Mouse (Mus musculus) brown adipose tissue, adult 24 weeks (tissue): ENCODE results near the gene Hapln1. TPM values are rescaled to one million over a fixed set of nuclear protein-coding genes. Genes with fewer than 3 reads are reported as not detected.

Experiments used
- H3K27ac ChIP-seq: fragments of 200-500 bp; replicated peaks from 2 replicates; pipeline ENCODE4 v1.5.1; 2012; ENCODE audit warnings: low read depth, mild to moderate bottlenecking, low read length
- H3K4me1 ChIP-seq: fragments of 200-500 bp; 2 replicates; pipeline ENCODE4 v1.6.1; 2012; ENCODE audit warnings: low read length, mixed read lengths; ENCODE audit not compliant: control insufficient read depth, insufficient read depth, insufficient read length
- H3K4me3 ChIP-seq: fragments of 200-500 bp; 2 replicates; pipeline ENCODE4 v1.5.1; 2012; ENCODE audit warnings: low read depth, mild to moderate bottlenecking, low read length, moderate library complexity; ENCODE audit not compliant: insufficient read depth
- polyA plus RNA-seq: library from polyadenylated mRNA; stranded (reverse); fragments of >200 nt; gene quantifications from 2 replicates; pipeline ENCODE4 v1.2.4, GENCODE M21; 2012; ENCODE audit not compliant: missing spikeins, insufficient read depth, insufficient read length

Gene Hapln1
- polyA plus RNA-seq, 1 experiment = not detected

GRCm38 (mm10) chr13:89579115-89579514 lies 39.5 kb downstream of the Hapln1 start:
- Histone ChIP-seq H3K4me3 (no peak overlapping the region), H3K4me1 (no peaks in the 10 kb centered on the region), H3K27ac (no peak overlapping the region)

DNA sequence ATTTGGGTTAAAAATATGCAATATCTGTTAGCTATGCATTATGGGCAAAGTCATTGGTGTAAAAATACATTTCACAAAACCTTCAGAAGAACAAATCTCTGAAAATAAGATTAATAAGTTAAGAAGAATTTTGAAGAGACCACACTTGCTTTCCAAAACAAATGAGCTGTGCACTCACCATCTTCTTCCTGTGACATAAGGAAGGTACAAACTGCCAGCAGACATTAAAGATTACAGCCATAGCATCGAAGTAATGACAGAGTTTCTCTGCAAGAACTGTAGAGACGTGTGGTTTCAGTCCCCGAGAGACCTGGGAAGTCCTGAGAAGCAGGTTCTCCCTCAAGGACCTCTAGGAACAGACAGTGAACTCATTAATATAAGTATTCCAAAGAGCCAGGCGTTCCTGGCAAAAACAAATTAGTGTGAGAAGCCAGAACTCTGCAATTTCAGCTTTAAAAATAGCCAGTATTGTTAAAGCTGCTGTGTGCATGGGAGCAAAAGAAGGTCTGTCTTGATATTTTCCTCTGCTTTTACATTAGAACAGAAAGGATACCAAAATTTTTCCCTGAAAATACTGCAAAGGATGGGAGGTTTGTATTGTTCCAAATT lies 43.6 kb downstream of the Hapln1 start:
- H3K4me1 ChIP-seq = no peaks in the 10 kb centered on the region
- H3K4me3 ChIP-seq = no peak overlapping the region
- H3K27ac ChIP-seq = no peak overlapping the region

DNA sequence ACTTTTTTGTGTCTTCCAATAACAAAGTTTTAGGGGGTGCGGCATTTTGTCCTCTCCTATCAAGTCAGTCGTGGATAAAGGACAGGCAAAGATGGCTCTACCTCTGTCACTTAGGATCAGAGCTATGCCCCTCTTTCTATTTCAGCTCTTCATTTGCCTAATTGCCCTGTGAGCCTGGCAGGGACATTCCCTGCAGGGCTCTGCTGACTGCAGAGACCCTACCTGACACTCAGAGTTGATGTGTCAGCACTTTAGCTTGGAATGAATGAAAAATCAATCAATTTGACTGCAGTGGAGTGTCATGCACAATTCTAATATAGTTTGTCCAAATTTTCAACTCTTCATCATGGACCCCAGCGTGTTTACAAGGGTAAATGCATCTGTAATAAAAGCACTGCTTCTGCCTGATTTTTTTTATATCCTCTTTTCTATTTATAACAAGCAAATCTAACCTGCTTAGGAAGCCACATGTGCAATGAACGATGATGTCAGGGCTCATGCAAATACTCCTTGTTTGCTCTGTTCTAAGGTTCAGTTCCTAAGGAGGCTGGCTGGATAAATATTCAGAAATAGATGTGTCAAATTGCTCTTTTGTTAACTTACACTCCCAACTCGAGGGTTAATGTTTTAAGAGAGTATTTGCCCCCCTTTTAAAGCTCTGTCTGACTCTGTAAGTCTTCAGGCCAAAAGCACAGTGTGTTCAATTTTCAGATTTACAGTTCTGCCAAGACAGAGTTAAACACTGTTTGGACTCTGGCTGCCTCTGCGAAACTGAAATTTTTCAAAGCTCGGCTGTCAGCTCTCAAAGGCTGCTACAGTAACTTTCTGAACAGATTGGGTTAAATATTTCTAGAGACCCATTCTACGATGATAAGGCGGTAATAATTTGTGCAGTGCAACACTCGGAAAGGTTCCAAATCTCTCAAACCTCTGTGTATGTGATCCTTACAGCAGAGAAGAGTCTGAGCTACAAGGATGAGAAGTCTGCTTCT lies 44.4 kb downstream of the Hapln1 start:
- Histone ChIP-seq H3K4me1 (no peaks in the 10 kb centered on the region), H3K27ac (no peak overlapping the region), H3K4me3 (no peak overlapping the region)

- no peak overlapping the region for H3K4me3 ChIP-seq
- no peaks in the 10 kb centered on the region for H3K4me1 ChIP-seq
- no peak overlapping the region for H3K27ac ChIP-seq
These were observed 45.5 kb downstream of the Hapln1 start for GRCm38 (mm10) chr13:89585144-89585543.

- H3K4me3 ChIP-seq = no peak overlapping the region
- no peak overlapping the region for H3K27ac ChIP-seq
- no peaks in the 10 kb centered on the region for H3K4me1 ChIP-seq
These were observed 55.5 kb downstream of the Hapln1 start for GRCm38 (mm10) chr13:89595105-89595504.

- Histone ChIP-seq H3K4me1 (no peaks in the 10 kb centered on the region), H3K4me3 (no peak overlapping the region), H3K27ac (no peak overlapping the region)
These were observed 57.8 kb downstream of the Hapln1 start for GRCm38 (mm10) chr13:89597354-89597753.

DNA sequence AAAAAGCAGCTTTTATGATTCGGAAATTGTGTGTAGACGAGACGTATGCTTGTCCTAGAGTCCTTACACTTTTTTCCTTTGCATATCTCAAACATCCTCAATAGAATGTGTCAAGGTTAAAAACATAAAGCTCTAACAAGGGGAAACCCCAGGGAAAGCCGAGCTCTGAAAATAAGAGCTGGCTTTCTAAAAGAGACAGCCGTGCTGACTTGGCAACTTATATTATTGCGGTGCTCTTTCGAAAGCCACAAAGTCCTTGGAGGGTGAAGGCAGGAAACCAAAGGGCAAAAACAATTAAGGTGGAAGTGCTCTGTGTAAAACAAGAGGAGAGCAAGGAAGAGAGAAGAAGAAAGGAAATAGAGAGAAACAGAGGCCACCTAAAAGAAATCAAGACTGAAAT lies 60.9 kb downstream of the Hapln1 start:
- H3K4me3 ChIP-seq = no peak overlapping the region
- H3K27ac ChIP-seq = no peak overlapping the region
- H3K4me1 ChIP-seq = peaks cover 3% of the 10 kb centered on the region; the same call in 1 of the 2 replicates

DNA sequence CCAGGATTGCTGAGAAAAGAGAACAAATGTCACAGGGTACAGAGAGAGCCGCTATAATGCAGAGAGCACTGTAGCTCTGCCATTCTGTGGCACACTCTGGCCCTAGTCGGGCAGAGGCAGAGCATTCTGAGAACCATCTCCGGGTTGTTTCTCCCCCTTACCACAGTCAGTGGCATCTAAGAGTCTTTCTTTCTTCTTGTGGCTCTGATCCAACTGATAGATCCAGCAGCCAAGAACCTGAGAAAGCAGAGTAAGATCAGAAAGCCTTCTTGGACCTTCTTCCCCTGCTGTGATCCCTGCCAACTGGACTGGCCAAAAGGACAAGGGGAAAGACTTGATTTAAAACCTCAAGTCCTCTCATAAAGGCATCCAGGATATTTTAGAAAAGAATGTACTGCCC lies 63.7 kb downstream of the Hapln1 start:
- no peak overlapping the region for H3K4me3 ChIP-seq
- peaks cover 3% of the 10 kb centered on the region; the same call in 1 of the 2 replicates for H3K4me1 ChIP-seq
- H3K27ac ChIP-seq = no peak overlapping the region

DNA sequence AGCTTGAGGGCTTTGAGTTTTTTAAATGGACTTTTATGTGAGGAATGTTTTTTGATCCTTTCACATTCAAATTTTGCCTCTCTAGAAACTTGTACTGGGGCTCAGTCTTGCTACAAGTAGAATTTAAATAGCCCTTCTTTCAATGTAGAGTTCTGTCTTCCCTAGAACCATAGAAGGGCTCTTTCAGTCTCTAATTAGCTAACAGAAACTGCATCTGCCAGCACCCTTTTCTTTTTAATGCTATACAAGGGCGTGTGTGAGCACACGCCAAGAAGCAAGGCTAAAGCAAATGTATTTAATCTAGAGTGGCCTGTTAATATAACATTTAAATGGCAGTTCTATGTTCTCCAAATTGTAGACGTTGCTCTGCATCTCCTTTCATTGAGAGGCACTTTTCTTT lies 67.8 kb downstream of the Hapln1 start:
- H3K4me1 ChIP-seq = peaks cover 3% of the 10 kb centered on the region; the same call in 1 of the 2 replicates
- no peak overlapping the region for H3K4me3 ChIP-seq
- no peak overlapping the region for H3K27ac ChIP-seq

- H3K4me1 ChIP-seq = no peaks in the 10 kb centered on the region
- H3K4me3 ChIP-seq = no peak overlapping the region
- no peak overlapping the region for H3K27ac ChIP-seq
These were observed 79.5 kb downstream of the Hapln1 start for GRCm38 (mm10) chr13:89619064-89619463.

DNA sequence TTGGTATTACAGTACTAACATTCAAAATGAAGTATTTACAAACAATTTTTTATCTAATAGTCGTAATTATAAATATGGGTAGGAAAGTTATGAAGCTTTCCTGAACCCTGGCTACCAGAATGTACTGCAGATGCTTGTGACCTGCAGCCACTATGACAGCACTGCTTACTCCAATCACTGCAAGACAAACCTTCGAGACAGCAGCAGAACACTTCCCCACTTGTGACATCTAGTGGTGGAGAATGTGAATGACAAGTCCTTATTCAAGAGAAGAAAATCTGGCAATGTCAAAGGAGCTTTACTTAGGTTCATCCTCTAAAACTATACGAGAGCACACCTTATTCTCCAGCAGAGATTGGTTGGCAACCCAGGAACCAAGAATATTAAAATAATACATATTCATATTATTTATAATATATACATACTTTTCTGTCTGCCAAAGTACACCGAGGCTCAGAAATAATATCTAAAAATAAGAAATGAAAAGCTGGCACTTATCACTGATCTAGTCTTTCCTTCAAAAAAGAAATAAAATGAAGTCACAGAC lies 94.6 kb downstream of the Hapln1 start:
- Histone ChIP-seq H3K27ac (no peak overlapping the region), H3K4me3 (no peak overlapping the region), H3K4me1 (no peaks in the 10 kb centered on the region)

GRCm38 (mm10) chr13:89637012-89637411 lies 97.4 kb downstream of the Hapln1 start:
- H3K27ac ChIP-seq = no peak overlapping the region
- H3K4me1 ChIP-seq = no peaks in the 10 kb centered on the region
- no peak overlapping the region for H3K4me3 ChIP-seq

- no peak overlapping the region for H3K27ac ChIP-seq
- H3K4me1 ChIP-seq = no peaks in the 10 kb centered on the region
- H3K4me3 ChIP-seq = no peak overlapping the region
These were observed 106.0 kb downstream of the Hapln1 start for GRCm38 (mm10) chr13:89645589-89645988.

DNA sequence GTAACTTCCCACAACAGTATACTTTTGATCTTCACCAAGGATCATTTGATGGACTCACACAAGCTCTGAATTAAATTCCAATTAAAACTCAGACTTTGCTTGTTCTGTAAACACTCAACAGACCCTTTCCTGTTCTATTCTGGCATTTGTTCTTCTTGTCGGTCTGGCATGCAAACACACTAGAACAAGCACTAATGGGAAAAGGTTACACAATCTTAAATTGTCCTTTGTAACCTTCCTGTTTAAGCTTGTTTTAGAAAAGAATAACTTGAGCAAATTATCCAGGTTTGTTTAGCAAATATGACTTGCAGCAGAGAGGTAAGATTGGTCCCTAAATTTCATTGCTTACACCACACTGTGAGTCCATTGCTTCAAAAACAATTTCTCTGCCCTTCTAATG lies 113.2 kb downstream of the Hapln1 start:
- Histone ChIP-seq H3K27ac (no peak overlapping the region), H3K4me1 (no peaks in the 10 kb centered on the region), H3K4me3 (no peak overlapping the region)

- no peak overlapping the region for H3K4me3 ChIP-seq
- H3K4me1 ChIP-seq = no peaks in the 10 kb centered on the region
- H3K27ac ChIP-seq = no peak overlapping the region
These were observed 113.7 kb downstream of the Hapln1 start for GRCm38 (mm10) chr13:89653279-89653678.
